18 mouse cellular contexts compared by ENCODE assay signal in genomic region chr19:27028834-27029233, GRCm38 (mm10).
DNase-seq lines count a peak whose midpoint lies in the region; TF ChIP-seq lines count a peak whose summit lies in the region.
"Had no signal": no experiment of that assay in that cellular context is flagged by ENCODE, and none has a peak within 500 bp of the region (broad histone marks: within the 10 kb centered on the region; RNA-seq: fewer than 3 reads in every experiment).

No protein-coding gene starts in this region.

- WGBS in heart, adult 2 months = 49% methylated on average over 1 of the region's 1 CpGs

- H3K79me2 ChIP-seq in heart, adult 2 months (replicated peaks; ENCODE audit: control insufficient read depth, insufficient read depth, low read length) = no peaks in the 10 kb centered on the region

- intact Hi-C loops in heart, adult 2 months (cut with DNase I) = no loop called here
- intact Hi-C loops in left cerebral cortex, postnatal 25 days (cut with DNase I) = no loop called here

- no peaks in the 10 kb centered on the region for H3K4me1 ChIP-seq in heart, adult 2 months (ENCODE audit: control insufficient read depth, insufficient read depth, low read length)
- H3K4me1 ChIP-seq: embryonic facial prominence, embryonic 13.5 days had no signal

- no peak for TF ChIP-seq POLR2A in heart, adult 2 months (IDR thresholded peaks at IDR 0.05; ENCODE audit: insufficient read depth, low read depth, low read length)

- TF ChIP-seq CTCF in heart, adult 2 months (IDR thresholded peaks at IDR 0.05) = no peak

- no peak overlapping the region for H3K27ac ChIP-seq in heart, adult 2 months
- H3K27ac ChIP-seq: embryonic facial prominence, embryonic 13.5 days; forebrain, embryonic 12.5 days; heart, embryonic 10.5 days; heart, embryonic 15.5 days; hindbrain, embryonic 15.5 days had no signal

- no peak overlapping the region for H3K9ac ChIP-seq in heart, adult 2 months (ENCODE audit: low read depth, low read length)
- H3K9ac ChIP-seq: embryonic facial prominence, embryonic 13.5 days; forebrain, embryonic 12.5 days; heart, embryonic 15.5 days; hindbrain, embryonic 15.5 days had no signal

- DNase-seq in heart, adult 11 months = peak; percentile 62
- DNase-seq in heart, adult 2 months = no peak
- DNase-seq in Muller cell, postnatal 12 days (ENCODE audit: inconsistent ontology term) = peak; percentile 20
- DNase-seq in adrenal gland, adult 8-10 months = peak; percentile 56
- peak; percentile 49 to 52 for DNase-seq in adrenal gland, postnatal 36 days
- DNase-seq in cerebellum, adult 18-20 months = no peak
- no peak for DNase-seq in left cerebral cortex, postnatal 25 days (ENCODE audit: low spot score in 2 of 2)
- DNase-seq: cerebellum, adult 11 months; cerebellum, adult 9-10 months; cerebellum, postnatal 25 days; gastrocnemius, postnatal 25 days; heart, postnatal 36 days; kidney, adult 8-10 months had no signal

- no peak overlapping the region for H3K4me3 ChIP-seq in heart, adult 2 months
- H3K4me3 ChIP-seq: embryonic facial prominence, embryonic 13.5 days; forebrain, embryonic 12.5 days; heart, embryonic 10.5 days; heart, embryonic 15.5 days; hindbrain, embryonic 15.5 days had no signal

- no peak for TF ChIP-seq EP300 in heart, adult 2 months (IDR thresholded peaks at IDR 0.05; ENCODE audit: insufficient read depth, low read depth, low read length)

- no peaks in the 10 kb centered on the region for H3K36me3 ChIP-seq in heart, adult 2 months (ENCODE audit: control insufficient read depth, insufficient read depth, low read length)
- H3K36me3 ChIP-seq: embryonic facial prominence, embryonic 13.5 days; forebrain, embryonic 12.5 days; heart, embryonic 10.5 days; heart, embryonic 15.5 days; hindbrain, embryonic 15.5 days had no signal

- no peaks in the 10 kb centered on the region for H3K27me3 ChIP-seq in heart, adult 2 months (ENCODE audit: control insufficient read depth, insufficient read depth, low read length)
- H3K27me3 ChIP-seq: embryonic facial prominence, embryonic 13.5 days; forebrain, embryonic 12.5 days; heart, embryonic 15.5 days; hindbrain, embryonic 15.5 days had no signal

Comparison
In these comparisons a context has a peak if more than half of its experiments do, and no peak if none do; other contexts are left out.
1. DNase-seq: peak in heart, adult 11 months (single experiment), Muller cell, postnatal 12 days (single experiment), adrenal gland, adult 8-10 months (single experiment) and adrenal gland, postnatal 36 days (2 of 2); none in heart, adult 2 months (0 of 2), cerebellum, adult 18-20 months (0 of 2) and left cerebral cortex, postnatal 25 days (0 of 2).